Mouse (Mus musculus) lung, postnatal 36 days (tissue): ENCODE data around the gene Fbxl16.

Experiments used
- DNase-seq: peaks from one replicate; pipeline ENCODE4 v3.0.0; 2022; ENCODE audit warnings: mixed read lengths

The Fbxl16 gene

GRCm38 (mm10) chr17:25829558-25830017, 20.7 kb downstream of the Fbxl16 start:
- DNase-seq: no peak

- DNase-seq: no peak
Observed at GRCm38 (mm10) chr17:25830200-25830753, 21.4 kb downstream of the Fbxl16 start.

- DNase-seq: no peak
Observed at GRCm38 (mm10) chr17:25830806-25831431, 22.0 kb downstream of the Fbxl16 start.

GRCm38 (mm10) chr17:25831451-25832281, 22.8 kb downstream of the Fbxl16 start:
- DNase-seq: no peak

- DNase-seq: peak; percentile 100
Observed at GRCm38 (mm10) chr17:25832436-25833290, 23.8 kb downstream of the Fbxl16 start.

- DNase-seq: peak; percentile 94
Observed at GRCm38 (mm10) chr17:25833291-25833663, 24.4 kb downstream of the Fbxl16 start, which contains the start of gene Stub1. Gene Stub1 (minus strand): TSS chr17:25833404.

GRCm38 (mm10) chr17:25833961-25834594, 25.2 kb downstream of the Fbxl16 start:
- DNase-seq: peak; percentile 23

- no peak for DNase-seq
Observed at GRCm38 (mm10) chr17:25834595-25835222, 25.8 kb downstream of the Fbxl16 start.

- no peak for DNase-seq
Observed at GRCm38 (mm10) chr17:25835301-25835700, 26.4 kb downstream of the Fbxl16 start.

GRCm38 (mm10) chr17:25835816-25836215, 26.9 kb downstream of the Fbxl16 start:
- no peak for DNase-seq

GRCm38 (mm10) chr17:25836397-25837075, 27.7 kb downstream of the Fbxl16 start:
- no peak for DNase-seq

GRCm38 (mm10) chr17:25837076-25837410, 28.2 kb downstream of the Fbxl16 start, which contains the start of gene Rhbdl1:
Gene Rhbdl1 (minus strand): TSS chr17:25837295.
- DNase-seq: peak; percentile 61

- DNase-seq: no peak
Observed at GRCm38 (mm10) chr17:25837533-25837932, 28.6 kb downstream of the Fbxl16 start.

- no peak for DNase-seq
Observed at GRCm38 (mm10) chr17:25838904-25839303, 30.0 kb downstream of the Fbxl16 start.

GRCm38 (mm10) chr17:25839455-25840235, 30.8 kb downstream of the Fbxl16 start:
- no peak for DNase-seq

- DNase-seq: no peak
Observed at GRCm38 (mm10) chr17:25840519-25840918, 31.6 kb downstream of the Fbxl16 start.

- no peak for DNase-seq
Observed at GRCm38 (mm10) chr17:25841117-25841880, 32.4 kb downstream of the Fbxl16 start, which contains the start of gene Gm20683. Gene Gm20683 (minus strand): TSS chr17:25841763.

GRCm38 (mm10) chr17:25842509-25842908, 33.6 kb downstream of the Fbxl16 start:
- DNase-seq: no peak

GRCm38 (mm10) chr17:25843122-25843521, 34.2 kb downstream of the Fbxl16 start:
- no peak for DNase-seq
